ENCODE assay signal across 8 mouse cellular contexts in the genomic region with DNA sequence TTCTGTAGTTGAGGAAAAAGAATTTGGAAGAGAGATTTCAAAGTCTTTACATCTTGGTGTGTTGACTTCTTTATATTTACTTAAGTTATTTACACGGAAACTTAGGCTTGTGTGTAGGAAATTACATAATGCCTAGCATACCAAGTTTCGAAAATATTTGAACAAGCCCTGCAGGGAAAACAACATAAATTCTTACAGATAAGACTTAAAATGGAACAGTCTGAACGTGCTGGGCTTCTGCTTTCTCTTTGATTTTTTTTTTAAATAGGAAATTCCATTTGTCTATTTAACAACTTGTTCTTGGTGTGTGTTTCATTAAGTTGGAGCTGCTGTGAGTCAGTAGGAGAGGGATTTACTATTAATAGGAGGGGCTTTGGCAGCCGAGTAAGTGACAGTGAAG. TPM values are rescaled to one million over a fixed set of nuclear protein-coding genes. Genes with fewer than 3 reads are reported as not detected.
A peak's percentile ranks its signal among the peaks of the same experiment; 100 is the strongest.
DNase-seq lines count a peak whose midpoint lies in the region; ATAC-seq and TF ChIP-seq lines count a peak whose summit lies in the region.

No protein-coding gene starts in this region.

- no peaks in the 10 kb centered on the region; the same call in 1 of the 2 replicates for H3K27me3 ChIP-seq in erythroblast, embryonic 14.5 days (ENCODE audit: control insufficient read depth)
- no peaks in the 10 kb centered on the region for H3K27me3 ChIP-seq in CH12.LX (replicated peaks)
- H3K27me3 ChIP-seq in hindbrain, embryonic 10.5 days (ENCODE audit: insufficient read depth, poor library complexity, severe bottlenecking) = no peaks in the 10 kb centered on the region
- H3K27me3 ChIP-seq in lung, postnatal 0 days (replicated peaks; ENCODE audit: insufficient read depth, low read length) = no peaks in the 10 kb centered on the region

- no peak for TF ChIP-seq RAD21 in CH12.LX (IDR thresholded peaks at IDR 0.05; ENCODE audit: low read depth, low read length)

- TF ChIP-seq CTCF in CH12.LX (conservative IDR thresholded peaks at IDR 0.05 in 1 of 2, IDR thresholded peaks at IDR 0.05 in 1 of 2; ENCODE audit: low read depth in 2 of 2, low read length in 2 of 2) = no peak
- TF ChIP-seq CTCF in lung, postnatal 0 days (IDR thresholded peaks at IDR 0.05) = no peak

- peak overlapping the region; percentile 61 for H3K4me2 ChIP-seq in CH12.LX (ENCODE audit: insufficient read depth, low read depth, poor library complexity, severe bottlenecking)
- peak overlapping the region; percentile 53 for H3K4me2 ChIP-seq in lung, postnatal 0 days (replicated peaks; ENCODE audit: low read depth, low read length)

- no peak for TF ChIP-seq EP300 in CH12.LX (IDR thresholded peaks at IDR 0.05; ENCODE audit: low read length)
- peak; percentile 47; the same call in 1 of the 2 replicates for TF ChIP-seq EP300 in lung, postnatal 0 days (IDR thresholded peaks at IDR 0.05)

- H3K9ac ChIP-seq in CH12.LX (ENCODE audit: insufficient read depth, low read depth) = no peak overlapping the region; the same call in 1 of the 2 replicates
- H3K9ac ChIP-seq in lung, postnatal 0 days (replicated peaks; ENCODE audit: low read depth) = no peak overlapping the region

- H3K9me3 ChIP-seq in erythroblast, embryonic 14.5 days (ENCODE audit: control insufficient read depth, low read length) = peaks cover 4% of the 10 kb centered on the region
- no peaks in the 10 kb centered on the region for H3K9me3 ChIP-seq in CH12.LX (replicated peaks; ENCODE audit: low read length)
- H3K9me3 ChIP-seq in hindbrain, embryonic 10.5 days = peaks cover 9% of the 10 kb centered on the region; the same call in 1 of the 2 replicates
- no peaks in the 10 kb centered on the region for H3K9me3 ChIP-seq in lung, postnatal 0 days (ENCODE audit: low read length)

- TF ChIP-seq POLR2A in CH12.LX (IDR thresholded peaks at IDR 0.05; ENCODE audit: low read depth, low read length) = no peak

- no peak overlapping the region for H3K27ac ChIP-seq in CH12.LX (ENCODE audit: insufficient read depth, low read depth)
- H3K27ac ChIP-seq in hindbrain, embryonic 10.5 days = no peak overlapping the region
- peak overlapping the region; percentile 59; the same call in 1 of the 2 replicates for H3K27ac ChIP-seq in lung, postnatal 0 days (ENCODE audit: low read length)

- dilution Hi-C loops in CH12.LX (cut with MboI; ENCODE audit: extremely low pct_ligation_motif_present, extremely low pct_unique_long_range_greater_than_20kb, low sequenced_read_pairs) = no loop called here

- in situ Hi-C loops in CH12.LX (cut with MboI; ENCODE audit: low pct_ligation_motif_present, low pct_unique_long_range_greater_than_20kb, low sequenced_read_pairs) = no loop called here

- DNase-seq in CH12.LX (ENCODE audit: extremely low read depth) = no peak
- DNase-seq in hindbrain, embryonic 10.5 days (ENCODE audit: low spot score) = no peak
- peak; percentile 57 for DNase-seq in lung, postnatal 0 days (ENCODE audit: low spot score)
- DNase-seq in embryo, embryonic 10 days (ENCODE audit: low spot score) = no peak
- DNase-seq in adrenal gland, postnatal 14 days = no peak
- no peak for DNase-seq in urinary bladder, adult 2 months (ENCODE audit: low spot score)

- peak overlapping the region; percentile 84 for H3K4me3 ChIP-seq in erythroblast, embryonic 14.5 days (replicated peaks)
- H3K4me3 ChIP-seq in CH12.LX (replicated peaks in 1 of 3; ENCODE audit: low read depth in 2 of 3, low read length in 2 of 3, poor library complexity in 1 of 3) = peak overlapping the region; percentile 52 to 70 (median 56)
- peak overlapping the region; percentile 66 for H3K4me3 ChIP-seq in hindbrain, embryonic 10.5 days
- peak overlapping the region; percentile 56 for H3K4me3 ChIP-seq in lung, postnatal 0 days (ENCODE audit: low read depth, low read length)

- H3K79me2 ChIP-seq in CH12.LX (replicated peaks; ENCODE audit: control insufficient read depth, extremely low read depth, insufficient read depth, poor library complexity, severe bottlenecking) = peaks cover 44% of the 10 kb centered on the region

- ATAC-seq in erythroblast, adult 5-6 weeks (replicated peaks; ENCODE audit: low FRiP score, poor library complexity, severe bottlenecking) = no peak
- no peak for ATAC-seq in lung, postnatal 0 days

- H3K4me1 ChIP-seq in erythroblast, embryonic 14.5 days (ENCODE audit: control insufficient read depth) = peaks cover 16% of the 10 kb centered on the region
- peaks cover 0 to 3% of the 10 kb centered on the region in 2 experiments; a peak in 1 of 4 replicates for H3K4me1 ChIP-seq in CH12.LX (ENCODE audit: control insufficient read depth in 1 of 2, insufficient read depth in 2 of 2)
- no peaks in the 10 kb centered on the region for H3K4me1 ChIP-seq in hindbrain, embryonic 10.5 days (replicated peaks)
- no peaks in the 10 kb centered on the region for H3K4me1 ChIP-seq in lung, postnatal 0 days (ENCODE audit: insufficient read depth, low read depth, low read length)

- whole genome bisulfite sequencing in hindbrain, embryonic 10.5 days = 35% methylated on average over 4 of the region's 4 CpGs
- WGBS in lung, postnatal 0 days = 8% methylated on average over 4 of the region's 4 CpGs

- H3K36me3 ChIP-seq in erythroblast, embryonic 14.5 days (ENCODE audit: control insufficient read depth) = peaks cover 2% of the 10 kb centered on the region; the same call in 1 of the 2 replicates
- no peaks in the 10 kb centered on the region for H3K36me3 ChIP-seq in CH12.LX (replicated peaks in 1 of 2; ENCODE audit: control insufficient read depth in 1 of 2, insufficient read depth in 1 of 2, low read length in 1 of 2)
- no peaks in the 10 kb centered on the region for H3K36me3 ChIP-seq in hindbrain, embryonic 10.5 days
- H3K36me3 ChIP-seq in lung, postnatal 0 days (ENCODE audit: insufficient read depth, low read length) = no peaks in the 10 kb centered on the region

TF ChIP-seq in CH12.LX, 34 proteins besides CTCF, POLR2A, EP300 and RAD21:
- TF ChIP-seq NELFE (IDR thresholded peaks at IDR 0.05; ENCODE audit: low read depth, low read length) (no peak), UBTF (IDR thresholded peaks at IDR 0.05; ENCODE audit: low read depth, low read length) (no peak), MXI1 (IDR thresholded peaks at IDR 0.05; ENCODE audit: low read depth, low read length) (no peak), GABPA (IDR thresholded peaks at IDR 0.05; ENCODE audit: insufficient replicate concordance, low read depth, low read length) (no peak), PAX5 (IDR thresholded peaks at IDR 0.05; ENCODE audit: low read length) (no peak), ELF1 (IDR thresholded peaks at IDR 0.05; ENCODE audit: low read depth, low read length) (no peak)

RNA-seq across cellular contexts. Expression of gene Stag2, which starts 3.9 kb away (rescaled TPM):
- 0.69 and 0.80 TPM in 2 replicates for polyA plus RNA-seq in erythroblast, embryonic 14.5 days (2012)
- total RNA-seq in erythroblast, adult 5-6 weeks (2015; ENCODE audit: low replicate concordance) = 57.6 and 65.8 TPM in 2 replicates
- 153 and 155 TPM in 2 replicates for total RNA-seq in erythroblast, adult 5-6 weeks (2017; ENCODE audit: low replicate concordance)
- 43.5 and 54.0 TPM in 2 replicates for total RNA-seq in CH12.LX (2012; rRNA removed)
- total RNA-seq in CH12.LX (2014; rRNA removed) = 138 and 157 TPM in 2 replicates
- polyA plus RNA-seq in CH12.LX (2012; ENCODE audit: insufficient read length, low read depth) = 48.9 and 52.5 TPM in 2 replicates
- polyA plus RNA-seq in hindbrain, embryonic 10.5 days (2016; fragmentation: Nextera tagmentation; extraction: Ambion mirVana) = 32.7 and 40.1 TPM in 2 replicates
- polyA plus RNA-seq in lung, postnatal 0 days (2015; fragmentation: Nextera tagmentation; extraction: Ambion mirVana) = 26.8 and 32.8 TPM in 2 replicates
- total RNA-seq in adrenal gland, postnatal 14 days (2021) = 79.0 and 86.5 TPM in 2 replicates
- 28.9 and 32.9 TPM in 2 replicates for polyA plus RNA-seq in urinary bladder, adult 2 months (2012; rRNA removed)

Comparison
In these comparisons a context has a peak if more than half of its experiments do, and no peak if none do; other contexts are left out.
1. RNA of gene Stag2, which starts 3.9 kb away (polyA plus RNA-seq): 48.9 to 52.5 TPM in CH12.LX, 32.7 to 40.1 TPM in hindbrain, embryonic 10.5 days, 28.9 to 32.9 TPM in urinary bladder, adult 2 months and 26.8 to 32.8 TPM in lung, postnatal 0 days; 0.69 to 0.80 TPM in erythroblast, embryonic 14.5 days; every median in the first group is over 10 times any median in the second.
2. Peak in every context shown above with its lines, with median percentiles within 50 percentile points of each other: H3K4me3 ChIP-seq.